Mouse (Mus musculus): ENCODE data around the gene Ndufa5.

GRCm38 (mm10) chr6:24554427-24555086, 26.7 kb upstream of the Ndufa5 start:
- TF ChIP-seq CTCF (IDR thresholded peaks at IDR 0.05; ENCODE audit: borderline replicate concordance, control insufficient read depth, extremely low read depth, insufficient read depth, low read length, poor library complexity) = no peak
- no peak for TF ChIP-seq POLR2A (IDR thresholded peaks at IDR 0.05; ENCODE audit: control insufficient read depth, extremely low read depth, insufficient read depth, low read length, poor library complexity)

Measured in thymus, adult 2 months (tissue).